Comparison of ENCODE assay signal across 8 mouse cellular contexts in the genomic region with DNA sequence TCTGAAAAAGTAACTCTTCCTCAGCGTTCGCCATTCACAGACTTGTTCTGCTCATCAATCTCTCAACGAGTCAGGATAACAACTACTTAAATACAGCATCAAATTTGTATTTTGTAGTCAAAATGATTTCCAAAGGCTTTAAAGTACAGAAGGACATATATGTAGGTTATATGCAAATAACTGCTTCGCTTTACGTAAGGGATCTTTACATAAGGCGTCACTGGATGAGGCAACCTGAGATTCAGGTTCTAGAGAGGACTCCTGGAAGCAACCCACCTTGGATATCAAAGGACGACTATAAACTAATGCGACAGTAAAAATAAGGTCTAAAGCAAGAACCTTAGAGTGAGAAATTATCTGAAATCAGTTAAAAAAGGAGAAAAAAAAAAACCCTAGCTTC. TPM values are rescaled to one million over a fixed set of nuclear protein-coding genes. Genes with fewer than 3 reads are reported as not detected.
DNase-seq lines count a peak whose midpoint lies in the region; ATAC-seq lines count a peak whose summit lies in the region.

No protein-coding gene starts in this region.

- 72% methylated on average over 8 of the region's 8 CpGs for WGBS in heart, embryonic 16.5 days
- WGBS in embryonic facial prominence, embryonic 10.5 days = 69% methylated on average over 8 of the region's 8 CpGs
- WGBS in hindbrain, embryonic 10.5 days = 69% methylated on average over 8 of the region's 8 CpGs
- WGBS in midbrain, embryonic 11.5 days = 75% methylated on average over 8 of the region's 8 CpGs

- H3K4me2 ChIP-seq in heart, embryonic 16.5 days (ENCODE audit: low read depth, low read length) = peak overlapping the region; percentile 92
- peak overlapping the region; percentile 77; the same call in 1 of the 2 replicates for H3K4me2 ChIP-seq in midbrain, embryonic 11.5 days

- no peaks in the 10 kb centered on the region for H3K9me3 ChIP-seq in heart, embryonic 16.5 days (replicated peaks; ENCODE audit: control insufficient read depth, low read length)
- H3K9me3 ChIP-seq in embryonic facial prominence, embryonic 10.5 days = no peaks in the 10 kb centered on the region
- no peaks in the 10 kb centered on the region for H3K9me3 ChIP-seq in hindbrain, embryonic 10.5 days
- H3K9me3 ChIP-seq in midbrain, embryonic 11.5 days (ENCODE audit: control insufficient read depth, low read length) = no peaks in the 10 kb centered on the region

- peak overlapping the region; percentile 87 for H3K9ac ChIP-seq in heart, embryonic 16.5 days (ENCODE audit: low read length)
- H3K9ac ChIP-seq in midbrain, embryonic 11.5 days (ENCODE audit: low read length) = no peak overlapping the region

- no peak for ATAC-seq in heart, embryonic 16.5 days (replicated peaks; ENCODE audit: extremely low read depth, insufficient read depth, low FRiP score)
- ATAC-seq in midbrain, embryonic 11.5 days (ENCODE audit: low FRiP score) = no peak

- H3K4me3 ChIP-seq in heart, embryonic 16.5 days (ENCODE audit: low read length) = peak overlapping the region; percentile 82
- H3K4me3 ChIP-seq in embryonic facial prominence, embryonic 10.5 days = peak overlapping the region; percentile 79
- peak overlapping the region; percentile 75; the same call in 1 of the 2 replicates for H3K4me3 ChIP-seq in hindbrain, embryonic 10.5 days
- no peak overlapping the region for H3K4me3 ChIP-seq in midbrain, embryonic 11.5 days (ENCODE audit: low read depth, low read length)

- no peak overlapping the region for H3K27ac ChIP-seq in heart, embryonic 16.5 days (ENCODE audit: low read length)
- no peak overlapping the region for H3K27ac ChIP-seq in embryonic facial prominence, embryonic 10.5 days (replicated peaks)
- no peak overlapping the region for H3K27ac ChIP-seq in hindbrain, embryonic 10.5 days
- no peak overlapping the region for H3K27ac ChIP-seq in midbrain, embryonic 11.5 days (ENCODE audit: low read depth, low read length)

- no peak for DNase-seq in heart, postnatal 4 days
- DNase-seq in embryonic facial prominence, embryonic 10.5 days (ENCODE audit: low spot score) = no peak
- DNase-seq in hindbrain, embryonic 10.5 days (ENCODE audit: low spot score) = no peak
- DNase-seq in midbrain, embryonic 11.5 days (ENCODE audit: low spot score, missing footprints) = no peak
- no peak for DNase-seq in thymus, postnatal 25 days
- DNase-seq in Muller cell, postnatal 12 days (ENCODE audit: inconsistent ontology term) = no peak
- DNase-seq in adrenal gland, postnatal 36 days = no peak

- no peaks in the 10 kb centered on the region for H3K36me3 ChIP-seq in heart, embryonic 16.5 days (ENCODE audit: control insufficient read depth, insufficient read depth)
- no peaks in the 10 kb centered on the region for H3K36me3 ChIP-seq in embryonic facial prominence, embryonic 10.5 days (replicated peaks)
- H3K36me3 ChIP-seq in hindbrain, embryonic 10.5 days = no peaks in the 10 kb centered on the region
- H3K36me3 ChIP-seq in midbrain, embryonic 11.5 days (ENCODE audit: control insufficient read depth, insufficient read depth, low read length) = no peaks in the 10 kb centered on the region

- peaks cover 12% of the 10 kb centered on the region for H3K4me1 ChIP-seq in heart, embryonic 16.5 days (ENCODE audit: control insufficient read depth, insufficient read depth, low read length)
- H3K4me1 ChIP-seq in embryonic facial prominence, embryonic 10.5 days = peaks cover 9% of the 10 kb centered on the region; the same call in 1 of the 2 replicates
- H3K4me1 ChIP-seq in hindbrain, embryonic 10.5 days (replicated peaks) = peaks cover 18% of the 10 kb centered on the region
- H3K4me1 ChIP-seq in midbrain, embryonic 11.5 days (ENCODE audit: control insufficient read depth, insufficient read depth, low read length) = peaks cover 4% of the 10 kb centered on the region; the same call in 1 of the 2 replicates

- no peaks in the 10 kb centered on the region for H3K27me3 ChIP-seq in heart, embryonic 16.5 days (ENCODE audit: control insufficient read depth, insufficient read depth, low read length)
- H3K27me3 ChIP-seq in embryonic facial prominence, embryonic 10.5 days (replicated peaks; ENCODE audit: low read depth, poor library complexity, severe bottlenecking) = peaks cover 31% of the 10 kb centered on the region
- peaks cover 23% of the 10 kb centered on the region for H3K27me3 ChIP-seq in hindbrain, embryonic 10.5 days (ENCODE audit: insufficient read depth, poor library complexity, severe bottlenecking)
- H3K27me3 ChIP-seq in midbrain, embryonic 11.5 days (ENCODE audit: control insufficient read depth, insufficient read depth, low read length) = no peaks in the 10 kb centered on the region

RNA-seq across cellular contexts. Expression of a gene that starts 1.5 kb away (rescaled TPM):
- polyA plus RNA-seq in heart, embryonic 16.5 days (2015; fragmentation: Nextera tagmentation; extraction: Ambion mirVana) = 4.6 and 4.7 TPM in 2 replicates
- total RNA-seq in heart, postnatal 4 days (2021) = 10 to 100 TPM; 16.2 to 16.4 TPM
- polyA plus RNA-seq in embryonic facial prominence, embryonic 10.5 days (2016; fragmentation: Nextera tagmentation; extraction: Ambion mirVana) = 4.4 and 5.0 TPM in 2 replicates
- 3.7 and 7.8 TPM in 2 replicates for polyA plus RNA-seq in hindbrain, embryonic 10.5 days (2016; fragmentation: Nextera tagmentation; extraction: Ambion mirVana)
- polyA plus RNA-seq in midbrain, embryonic 11.5 days (2014; fragmentation: Nextera tagmentation; extraction: Ambion mirVana) = 7.5 and 7.7 TPM in 2 replicates
- total RNA-seq in adrenal gland, postnatal 36 days (2021) = 10 to 100 TPM; 29.4 to 37.7 TPM

RNA-seq across cellular contexts. Expression of a gene that starts 37.3 kb away (rescaled TPM):
- 36.0 and 36.9 TPM in 2 replicates for polyA plus RNA-seq in heart, embryonic 16.5 days (2015; fragmentation: Nextera tagmentation; extraction: Ambion mirVana)
- 10 to 100 TPM; 12.8 to 16.0 TPM for total RNA-seq in heart, postnatal 4 days (2021)
- polyA plus RNA-seq in embryonic facial prominence, embryonic 10.5 days (2016; fragmentation: Nextera tagmentation; extraction: Ambion mirVana) = 63.6 and 64.4 TPM in 2 replicates
- polyA plus RNA-seq in hindbrain, embryonic 10.5 days (2016; fragmentation: Nextera tagmentation; extraction: Ambion mirVana) = 72.4 and 75.4 TPM in 2 replicates
- 78.1 and 78.8 TPM in 2 replicates for polyA plus RNA-seq in midbrain, embryonic 11.5 days (2014; fragmentation: Nextera tagmentation; extraction: Ambion mirVana)
- 10 to 100 TPM; 24.5 to 29.8 TPM for total RNA-seq in adrenal gland, postnatal 36 days (2021)
